Mouse (Mus musculus) hindbrain, embryonic 15.5 days (tissue): Measurements from ENCODE around the gene Gga1. TPM values are rescaled to one million over a fixed set of nuclear protein-coding genes. Genes with fewer than 3 reads are reported as not detected.

Experiments used
- ATAC-seq: fragments of 200-750 bp; cut with Nextera tagmentation; 2 replicates; pipeline ENCODE4 v1.8.0; 2017; ENCODE audit warnings: low read depth, moderate number of reproducible peaks, moderate TSS enrichment; ENCODE audit not compliant: low FRiP score
- H3K27ac ChIP-seq: fragments of 300-500 bp; sonication (generic); replicated peaks from 2 replicates; pipeline ENCODE4 v1.5.1; 2015; ENCODE audit warnings: mild to moderate bottlenecking, inconsistent platforms
- H3K27me3 ChIP-seq: fragments of 300-500 bp; sonication (generic); 2 replicates; pipeline ENCODE4 v1.6.1; 2015; ENCODE audit warnings: control low read depth, inconsistent platforms
- H3K36me3 ChIP-seq: fragments of 300-500 bp; sonication (generic); 2 replicates; pipeline ENCODE4 v1.6.1; 2015; ENCODE audit warnings: control low read depth, inconsistent platforms
- H3K4me1 ChIP-seq: fragments of 300-500 bp; sonication (generic); replicated peaks from 2 replicates; pipeline ENCODE4 v1.6.1; 2015; ENCODE audit warnings: control low read depth, inconsistent platforms
- H3K4me2 ChIP-seq: fragments of 300-500 bp; sonication (generic); 2 replicates; pipeline ENCODE4 v1.6.1; 2015; ENCODE audit warnings: moderate library complexity, mild to moderate bottlenecking, inconsistent platforms
- H3K4me3 ChIP-seq: fragments of 300-500 bp; sonication (generic); 2 replicates; pipeline ENCODE4 v1.5.1; 2015; ENCODE audit warnings: mild to moderate bottlenecking, inconsistent platforms
- H3K9ac ChIP-seq: fragments of 300-500 bp; sonication (generic); 2 replicates; pipeline ENCODE4 v1.6.1; 2015; ENCODE audit warnings: inconsistent platforms
- H3K9me3 ChIP-seq: fragments of 300-500 bp; sonication (generic); 2 replicates; pipeline ENCODE4 v1.6.1; 2016; ENCODE audit warnings: control low read depth, inconsistent platforms
- WGBS: fragments of 180-500 bp; shearing (Covaris S2); methylation state at CpG from one replicate; pipeline ENCODE4 v1.1.7; 2015; 5-methylcytosine and 5-hydroxymethylcytosine counted together
- polyA plus RNA-seq: library from polyadenylated mRNA; unstranded; fragments of >200 nt; fragmentation: Nextera tagmentation; extraction: Ambion mirVana; gene quantifications from 2 replicates; pipeline ENCODE4 v1.2.1, GENCODE M21; 2015

Gga1 gene
- polyA plus RNA-seq, 1 experiment from 2014 or later: 51.9 TPM

DNA sequence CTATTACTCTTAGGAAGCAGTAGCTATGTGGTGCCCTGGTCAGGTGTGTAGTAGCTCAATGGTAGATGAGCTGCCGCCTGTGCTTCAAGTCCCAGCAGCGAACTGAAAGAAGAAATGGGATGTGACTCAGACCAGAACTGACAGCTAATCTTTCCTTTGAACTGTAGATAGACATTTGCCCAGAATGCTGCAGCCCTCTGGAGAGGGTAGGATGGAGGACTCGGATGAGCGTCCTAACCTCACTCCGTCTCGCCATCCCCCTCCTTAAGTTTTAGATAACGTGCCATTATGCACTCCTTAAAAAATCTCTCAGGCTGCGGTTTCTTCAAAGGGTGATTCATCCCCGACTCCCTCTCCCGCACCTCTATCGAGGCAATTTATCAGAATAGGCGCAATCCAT, 42.9 kb downstream of the Gga1 start:
- 78% methylated on average over 12 of the region's 12 CpGs for WGBS
- Histone ChIP-seq H3K27ac (no peak overlapping the region), H3K4me2 (no peak overlapping the region), H3K9me3 (no peaks in the 10 kb centered on the region), H3K4me3 (no peak overlapping the region), H3K36me3 (peaks cover 7% of the 10 kb centered on the region; the same call in 1 of the 2 replicates), H3K27me3 (no peaks in the 10 kb centered on the region), H3K9ac (no peak overlapping the region), H3K4me1 (peaks cover 30% of the 10 kb centered on the region)
- ATAC-seq: no peak

DNA sequence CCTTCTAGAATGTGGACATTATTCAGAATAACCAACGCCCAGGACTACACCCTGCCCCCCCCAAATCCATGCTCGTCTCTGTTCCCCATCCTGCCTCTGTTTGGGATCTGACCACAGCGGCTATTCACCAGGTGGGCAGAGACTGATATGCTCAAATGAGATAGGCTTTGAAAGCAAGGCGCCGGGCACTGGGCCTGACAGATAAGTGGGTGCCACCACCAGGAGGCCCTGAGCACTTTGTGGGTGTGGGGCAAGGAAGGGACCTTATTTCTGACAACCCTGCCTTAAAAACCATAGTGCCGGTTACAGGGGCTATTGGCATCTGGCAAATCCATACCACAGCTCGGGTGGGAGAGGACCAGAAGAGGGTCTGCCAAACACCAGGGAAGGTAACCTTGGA, 45.7 kb downstream of the Gga1 start:
- no peak overlapping the region for H3K9ac ChIP-seq
- no peaks in the 10 kb centered on the region for H3K9me3 ChIP-seq
- ATAC-seq: no peak
- no peak overlapping the region for H3K27ac ChIP-seq
- peaks cover 8% of the 10 kb centered on the region; the same call in 1 of the 2 replicates for H3K27me3 ChIP-seq
- H3K4me1 ChIP-seq: peaks cover 22% of the 10 kb centered on the region
- WGBS: 89% methylated on average over 7 of the region's 7 CpGs
- H3K4me2 ChIP-seq: no peak overlapping the region
- H3K4me3 ChIP-seq: no peak overlapping the region
- peaks cover 7% of the 10 kb centered on the region; the same call in 1 of the 2 replicates for H3K36me3 ChIP-seq

DNA sequence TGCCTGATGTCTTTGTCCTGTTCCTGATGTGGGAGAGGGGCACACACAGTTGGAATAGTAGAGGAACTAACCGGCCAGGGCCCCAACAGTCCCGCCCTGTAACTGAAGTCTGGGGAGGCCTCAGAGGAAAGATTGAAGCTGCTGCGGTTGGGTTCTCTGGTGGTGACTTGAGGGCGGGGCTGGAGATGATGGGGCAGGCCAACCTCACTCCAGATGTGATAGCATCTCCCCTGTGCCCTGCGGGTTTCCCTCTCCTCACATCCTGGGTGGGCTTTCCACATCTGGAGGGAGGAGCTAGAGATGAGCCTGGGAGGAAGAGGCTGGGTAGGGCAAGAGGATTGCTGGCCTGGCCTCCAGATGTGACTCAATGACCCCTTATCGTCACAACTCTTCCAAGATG, 46.6 kb downstream of the Gga1 start:
- ATAC-seq: no peak
- no peak overlapping the region for H3K4me3 ChIP-seq
- no peak overlapping the region for H3K27ac ChIP-seq
- H3K9ac ChIP-seq: no peak overlapping the region
- peaks cover 7% of the 10 kb centered on the region; the same call in 1 of the 2 replicates for H3K36me3 ChIP-seq
- H3K9me3 ChIP-seq: no peaks in the 10 kb centered on the region
- 74% methylated on average over 6 of the region's 6 CpGs for WGBS
- H3K4me2 ChIP-seq: no peak overlapping the region
- peaks cover 10% of the 10 kb centered on the region; the same call in 1 of the 2 replicates for H3K27me3 ChIP-seq
- H3K4me1 ChIP-seq: peaks cover 26% of the 10 kb centered on the region

DNA sequence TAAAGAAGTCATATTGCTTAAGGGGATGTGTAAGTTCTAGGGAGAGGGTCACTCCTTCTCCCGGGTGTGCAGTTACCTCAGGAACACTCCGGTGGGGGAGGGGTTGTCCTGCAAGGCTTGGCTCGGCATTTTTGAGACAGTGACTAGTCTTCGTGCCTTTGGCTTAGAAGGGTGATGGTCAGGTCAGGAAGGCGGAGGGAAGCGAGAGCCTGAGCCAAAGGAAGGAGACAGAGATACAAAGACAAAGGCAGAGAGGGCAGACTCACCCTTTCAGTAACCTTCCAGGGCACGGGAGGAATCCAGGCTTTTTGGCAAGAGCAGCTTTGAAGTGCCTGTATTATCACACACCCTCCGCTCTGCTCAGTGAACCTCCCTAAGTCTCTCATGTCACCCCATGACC, 48.1 kb downstream of the Gga1 start:
- H3K9ac ChIP-seq: no peak overlapping the region
- WGBS: 35% methylated on average over 8 of the region's 8 CpGs
- no peaks in the 10 kb centered on the region for H3K9me3 ChIP-seq
- no peak for ATAC-seq
- H3K27me3 ChIP-seq: peaks cover 10% of the 10 kb centered on the region; the same call in 1 of the 2 replicates
- 0 out of 2 replicates have a peak overlapping the region, but pooled peaks have one; percentile 52 for H3K27ac ChIP-seq
- no peaks in the 10 kb centered on the region for H3K36me3 ChIP-seq
- no peak overlapping the region for H3K4me2 ChIP-seq
- no peak overlapping the region for H3K4me3 ChIP-seq
- H3K4me1 ChIP-seq: peaks cover 26% of the 10 kb centered on the region

DNA sequence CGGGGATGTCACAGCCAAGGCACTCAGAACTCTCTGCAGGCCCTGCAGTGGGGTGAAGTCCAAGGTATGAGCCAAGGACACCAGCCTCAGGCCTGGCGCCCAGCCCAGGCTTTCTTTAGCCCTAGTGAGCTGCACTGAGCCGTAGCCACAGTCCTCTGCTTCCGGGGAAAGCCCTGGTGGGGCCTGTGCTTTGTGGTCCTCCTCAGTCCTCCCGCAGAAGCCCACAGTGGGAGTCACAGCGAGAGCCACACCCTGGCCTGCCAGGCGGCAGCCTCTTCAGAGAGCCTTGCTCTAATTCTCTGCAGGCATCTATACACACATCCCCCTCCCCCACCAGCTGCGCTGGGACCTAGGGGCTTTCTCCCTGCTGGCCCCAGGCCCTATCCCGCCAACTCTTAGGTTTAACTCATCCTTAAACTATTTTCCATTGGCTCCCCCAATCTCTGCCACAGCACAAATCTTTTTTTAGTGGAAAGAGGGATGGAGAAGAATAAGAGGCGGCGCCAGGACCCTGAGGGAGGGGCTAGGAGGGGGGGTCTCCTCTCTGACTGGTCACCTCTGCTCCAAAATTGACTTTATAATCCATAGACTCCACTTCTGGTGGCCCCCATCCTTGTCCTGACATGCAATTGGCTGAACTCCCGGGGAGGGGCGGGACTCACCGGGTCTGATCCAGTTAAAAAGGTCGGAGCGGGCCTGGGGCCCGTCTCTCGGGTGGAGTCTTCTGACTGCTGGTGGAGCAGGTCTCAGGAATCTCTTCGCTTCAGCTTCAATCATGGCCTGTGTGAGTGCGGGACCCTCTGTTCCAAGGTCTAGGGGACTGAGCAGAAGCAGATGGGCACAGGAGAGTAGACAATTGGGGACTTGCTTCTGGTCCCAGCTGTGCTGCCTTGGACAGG, 49.3 kb downstream of the Gga1 start, which contains the start of gene Lgals1:
Gene Lgals1 (plus strand): TSS at position 705 of the 899 bp plus-strand sequence.
- peak within 1 kb of the TSS; percentile 57 for H3K4me2 ChIP-seq
- H3K9me3 ChIP-seq: no peaks in the 10 kb centered on the region
- H3K36me3 ChIP-seq: no peaks in the 10 kb centered on the region
- 8% methylated on average over 20 of the region's 20 CpGs for WGBS
- H3K4me3 ChIP-seq: peak within 1 kb of the TSS; percentile 31
- H3K27me3 ChIP-seq: peaks cover 10% of the 10 kb centered on the region; the same call in 1 of the 2 replicates
- ATAC-seq: peak; percentile 65
- H3K4me1 ChIP-seq: peaks cover 26% of the 10 kb centered on the region
- H3K9ac ChIP-seq: no peak within 1 kb of the TSS; the same call in 1 of the 2 replicates
- H3K27ac ChIP-seq: peak within 1 kb of the TSS; percentile 52; the same call in 1 of the 2 replicates

DNA sequence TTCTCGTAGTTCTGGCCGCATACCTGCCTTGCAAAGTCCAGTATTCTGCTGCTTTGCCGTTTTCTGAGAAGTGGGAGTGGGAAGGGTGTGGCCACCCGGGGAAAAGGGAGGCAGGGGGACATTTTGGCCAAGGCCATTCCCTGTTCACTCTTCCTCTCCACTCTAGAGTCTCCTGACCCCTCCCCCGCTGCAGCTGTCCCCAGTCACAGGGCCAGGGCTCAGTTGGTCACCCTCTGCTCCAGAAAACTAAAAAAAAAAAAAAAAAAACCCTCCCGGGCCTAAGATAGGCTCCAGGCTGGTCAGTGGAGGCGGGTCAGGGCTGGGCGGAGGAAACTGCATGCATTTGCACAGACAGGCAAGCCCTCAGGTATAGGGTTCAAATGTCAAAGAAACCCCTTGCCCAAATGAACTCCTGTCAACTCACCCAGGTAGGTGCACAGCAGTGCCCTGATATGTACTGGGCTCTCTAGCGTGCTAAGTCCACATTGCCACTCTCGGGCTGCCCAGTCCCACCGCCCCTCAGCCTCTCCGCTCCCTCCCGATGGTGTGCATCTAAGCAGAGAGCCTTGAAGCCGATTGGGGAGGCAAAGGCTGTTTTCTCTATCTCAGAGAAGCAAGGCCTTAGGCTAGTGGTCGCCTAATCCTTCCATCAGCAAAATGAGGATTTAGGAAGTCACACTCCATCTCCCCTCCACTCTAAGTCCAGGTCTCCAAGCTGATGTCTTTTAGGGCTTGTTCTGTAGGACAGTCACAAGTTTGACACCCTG, 50.2 kb downstream of the Gga1 start:
- Histone ChIP-seq H3K36me3 (no peaks in the 10 kb centered on the region), H3K4me1 (peaks cover 26% of the 10 kb centered on the region), H3K4me2 (peak overlapping the region; percentile 57), H3K27me3 (peaks cover 10% of the 10 kb centered on the region; the same call in 1 of the 2 replicates), H3K9me3 (no peaks in the 10 kb centered on the region), H3K27ac (no peak overlapping the region), H3K4me3 (peak overlapping the region; percentile 31), H3K9ac (0 out of 2 replicates have a peak overlapping the region, but pooled peaks have one; percentile 5)
- ATAC-seq: no peak
- 28% methylated on average over 15 of the region's 15 CpGs for WGBS

DNA sequence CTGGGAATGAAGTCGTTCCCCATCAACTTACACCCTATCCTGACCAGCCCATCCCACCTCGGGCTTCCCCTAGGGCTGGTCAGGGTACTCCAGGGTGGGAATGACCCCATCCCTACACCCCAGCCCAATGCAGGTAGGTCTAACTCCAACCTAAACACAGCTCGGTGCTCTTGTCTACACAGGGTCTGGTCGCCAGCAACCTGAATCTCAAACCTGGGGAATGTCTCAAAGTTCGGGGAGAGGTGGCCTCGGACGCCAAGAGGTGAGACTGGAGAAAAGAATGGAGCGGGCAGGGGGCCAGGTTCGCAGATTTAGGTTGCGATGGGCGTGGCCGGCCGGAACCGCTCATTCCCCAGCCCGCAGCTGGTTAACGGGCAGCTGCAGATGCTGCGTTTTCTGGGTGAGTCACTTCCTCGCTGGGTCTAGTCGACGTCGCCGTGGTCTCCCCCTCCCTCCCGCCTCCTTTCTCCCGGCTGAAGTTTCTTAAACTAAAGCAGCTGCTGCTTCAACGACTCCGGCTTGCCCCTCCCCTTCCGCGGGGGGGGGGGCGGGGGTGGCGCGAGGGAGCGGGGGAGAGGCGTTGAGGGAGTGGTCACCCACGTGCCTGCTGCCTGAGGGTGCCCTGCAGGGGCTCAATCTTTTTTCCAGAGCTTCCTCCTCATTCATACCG, 50.9 kb downstream of the Gga1 start:
- H3K4me2 ChIP-seq: peak overlapping the region; percentile 57
- no peaks in the 10 kb centered on the region for H3K9me3 ChIP-seq
- WGBS: under 1% methylated on average over 28 of the region's 35 CpGs
- ATAC-seq: no peak
- peak overlapping the region; percentile 31 for H3K4me3 ChIP-seq
- H3K36me3 ChIP-seq: no peaks in the 10 kb centered on the region
- H3K27me3 ChIP-seq: peaks cover 10% of the 10 kb centered on the region; the same call in 1 of the 2 replicates
- peaks cover 26% of the 10 kb centered on the region for H3K4me1 ChIP-seq
- no peak overlapping the region for H3K27ac ChIP-seq
- H3K9ac ChIP-seq: peak overlapping the region; percentile 5; the same call in 1 of the 2 replicates

DNA sequence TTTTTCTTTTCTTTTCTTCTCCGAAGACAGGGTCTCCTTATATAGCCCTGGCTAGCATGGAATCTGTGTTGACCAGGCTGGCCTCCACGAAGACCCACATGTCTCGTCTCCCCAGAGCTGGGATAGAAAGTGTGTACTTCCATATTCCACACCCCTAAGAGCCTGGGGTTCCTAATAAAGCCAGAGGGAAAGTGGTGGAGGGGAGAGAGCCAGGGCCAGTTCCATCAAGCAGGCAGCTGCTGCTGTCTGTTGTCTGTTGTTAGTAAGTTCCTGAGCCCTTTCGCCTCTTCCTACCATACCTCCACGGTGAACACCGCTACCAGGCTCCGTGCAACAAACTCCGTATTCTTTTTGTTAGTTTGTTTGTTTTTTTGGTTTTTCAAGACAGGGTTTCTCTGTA, 51.5 kb downstream of the Gga1 start:
- Histone ChIP-seq H3K4me1 (peaks cover 26% of the 10 kb centered on the region), H3K9ac (no peak overlapping the region), H3K27ac (no peak overlapping the region), H3K9me3 (no peaks in the 10 kb centered on the region), H3K4me2 (peak overlapping the region; percentile 57), H3K36me3 (no peaks in the 10 kb centered on the region), H3K4me3 (0 out of 2 replicates have a peak overlapping the region, but pooled peaks have one; percentile 31), H3K27me3 (peaks cover 10% of the 10 kb centered on the region; the same call in 1 of the 2 replicates)
- no peak for ATAC-seq
- 50% methylated on average over 8 of the region's 8 CpGs for WGBS

DNA sequence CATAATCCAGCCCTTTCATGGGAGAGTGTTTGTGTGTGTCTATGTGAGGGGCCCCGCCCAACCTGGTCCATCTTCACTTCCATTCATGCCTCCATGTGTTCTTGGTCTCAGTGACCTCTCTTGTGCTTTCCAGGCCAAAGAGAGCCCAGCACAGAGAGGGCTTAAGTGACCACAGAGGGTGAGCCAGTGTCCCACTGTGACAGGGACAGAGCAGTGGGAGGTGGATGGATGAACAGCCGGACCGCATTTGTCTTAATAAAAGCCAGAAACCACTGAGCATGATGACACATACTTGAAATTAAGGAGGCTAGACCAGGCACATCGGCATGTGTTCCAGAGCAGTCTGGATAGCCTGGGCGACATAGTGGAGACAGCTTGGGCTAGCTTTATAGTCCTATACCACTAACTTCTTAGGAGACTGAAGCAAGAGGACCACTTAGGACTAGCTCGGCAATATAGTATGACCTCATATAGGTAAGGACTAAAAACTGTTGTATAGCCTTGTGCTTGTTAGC, 53.3 kb downstream of the Gga1 start:
- Histone ChIP-seq H3K36me3 (no peaks in the 10 kb centered on the region), H3K9ac (no peak overlapping the region), H3K4me2 (no peak overlapping the region), H3K27me3 (peaks cover 10% of the 10 kb centered on the region; the same call in 1 of the 2 replicates), H3K27ac (no peak overlapping the region), H3K9me3 (no peaks in the 10 kb centered on the region), H3K4me1 (peaks cover 26% of the 10 kb centered on the region), H3K4me3 (no peak overlapping the region)
- 92% methylated on average over 6 of the region's 6 CpGs for WGBS
- no peak for ATAC-seq

DNA sequence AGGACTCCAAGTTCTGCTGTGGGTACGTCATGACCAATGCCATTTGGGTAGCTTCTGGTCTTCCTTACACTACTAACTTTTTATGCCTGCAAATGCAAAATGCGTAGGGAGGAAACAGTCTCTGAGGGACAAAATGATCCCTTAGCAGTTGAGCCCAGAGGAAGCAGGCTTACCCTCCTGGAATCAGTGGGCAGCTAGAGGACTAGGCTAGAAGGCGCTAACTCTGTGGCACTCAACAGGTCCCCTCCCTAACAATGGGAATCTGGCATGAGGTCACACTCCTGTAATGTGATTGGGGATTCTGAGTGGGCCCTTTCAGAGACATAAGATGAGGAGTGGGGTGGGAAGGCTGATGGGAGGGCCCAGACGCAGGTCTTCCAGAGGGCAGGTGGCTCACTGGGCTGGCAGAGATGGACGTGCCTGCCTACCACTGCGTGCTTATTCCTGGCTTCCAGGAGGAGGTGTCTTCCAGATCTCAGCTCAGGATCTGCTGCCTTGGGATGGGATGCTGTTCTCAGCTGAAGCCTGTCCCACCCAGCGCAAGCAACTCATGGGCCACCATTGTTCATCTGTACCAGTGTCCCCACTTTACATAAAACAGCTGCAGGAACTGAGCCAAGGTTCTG, 53.9 kb downstream of the Gga1 start:
- H3K4me2 ChIP-seq: no peak overlapping the region
- H3K27me3 ChIP-seq: peaks cover 10% of the 10 kb centered on the region; the same call in 1 of the 2 replicates
- no peak overlapping the region for H3K27ac ChIP-seq
- H3K4me3 ChIP-seq: no peak overlapping the region
- no peaks in the 10 kb centered on the region for H3K36me3 ChIP-seq
- H3K9me3 ChIP-seq: no peaks in the 10 kb centered on the region
- 91% methylated on average over 7 of the region's 7 CpGs for WGBS
- no peak for ATAC-seq
- H3K9ac ChIP-seq: no peak overlapping the region
- peaks cover 27% of the 10 kb centered on the region for H3K4me1 ChIP-seq

DNA sequence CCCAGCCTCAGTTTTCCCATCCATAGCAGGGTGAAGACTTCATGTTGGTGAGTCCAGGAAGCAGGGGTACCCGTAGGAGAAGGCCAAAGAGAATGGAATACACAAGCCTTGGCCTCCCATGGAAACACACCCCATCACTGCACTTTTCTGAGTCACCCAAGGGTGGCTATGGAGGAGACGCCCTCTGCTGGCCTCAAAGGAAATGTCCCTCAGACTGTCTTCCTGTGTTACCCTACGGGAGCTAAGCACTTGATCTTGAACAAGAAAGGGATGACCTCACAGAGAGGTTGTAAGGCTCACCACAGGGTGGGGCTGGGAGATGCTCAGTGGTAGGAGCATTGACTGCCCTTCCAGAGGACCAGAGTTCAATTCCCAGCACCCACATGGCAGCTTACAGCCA, 54.6 kb downstream of the Gga1 start:
- H3K27ac ChIP-seq: no peak overlapping the region
- WGBS: 34% methylated on average over 3 of the region's 3 CpGs
- ATAC-seq: no peak

More for the DNA sequence above, 54.6 kb downstream of the Gga1 start:
- Histone ChIP-seq H3K4me1 (peaks cover 26% of the 10 kb centered on the region), H3K9me3 (no peaks in the 10 kb centered on the region), H3K36me3 (no peaks in the 10 kb centered on the region), H3K4me2 (no peak overlapping the region), H3K9ac (no peak overlapping the region), H3K4me3 (no peak overlapping the region), H3K27me3 (peaks cover 10% of the 10 kb centered on the region; the same call in 1 of the 2 replicates)
